Mouse (Mus musculus): Measurements from ENCODE around the gene Zcchc4.

- TF ChIP-seq POLR2A (IDR thresholded peaks at IDR 0.05; ENCODE audit: borderline replicate concordance, insufficient read depth, low read length), result no peak
- no peak for TF ChIP-seq CTCF (IDR thresholded peaks at IDR 0.05; ENCODE audit: borderline replicate concordance, insufficient read depth, low read depth, low read length)
Observed at GRCm38 (mm10) chr5:52746920-52747319, 28.3 kb upstream of the Zcchc4 start.

Data from cerebellum, adult 2 months (tissue).